Mouse (Mus musculus) lung, adult 18-20 months (tissue): ENCODE measurements at regions not wholly inside any gene's neighbourhood (a gene's known extent, or its start where the extent isn't known, plus 50 kb on each side); places are given as distances from the start of the nearest gene placed in this dataset.

Experiments
- DNase-seq, 2 experiments: peaks; one replicate each; pipeline ENCODE4 v3.0.0; 2022; ENCODE audit warnings: mixed read lengths in 2 of 2

- DNase-seq = no peak
Observed at GRCm38 (mm10) chr3:102664665-102665190, 69.6 kb upstream of the Tspan2 start.

- no peak for DNase-seq
Observed at GRCm38 (mm10) chr3:102667796-102668195, 66.5 kb upstream of the Tspan2 start.

GRCm38 (mm10) chr3:102668556-102668955, 65.8 kb upstream of the Tspan2 start:
- peak in 1 of 2 experiments; percentile 2 for DNase-seq

GRCm38 (mm10) chr3:102669951-102670350, 64.4 kb upstream of the Tspan2 start:
- DNase-seq = no peak

- DNase-seq = no peak
Observed at GRCm38 (mm10) chr3:102670557-102670956, 63.8 kb upstream of the Tspan2 start.

GRCm38 (mm10) chr3:102670972-102671371, 63.4 kb upstream of the Tspan2 start:
- DNase-seq = no peak

- DNase-seq = no peak
Observed at GRCm38 (mm10) chr3:102673506-102673905, 60.8 kb upstream of the Tspan2 start.

GRCm38 (mm10) chr3:102674068-102674467, 60.3 kb upstream of the Tspan2 start:
- no peak for DNase-seq

GRCm38 (mm10) chr3:102676946-102677534, 57.3 kb upstream of the Tspan2 start:
- peak; percentile 30 to 53 for DNase-seq

- peak; percentile 22 to 39 for DNase-seq
Observed at GRCm38 (mm10) chr3:102678516-102678915, 55.8 kb upstream of the Tspan2 start.

- no peak for DNase-seq
Observed at GRCm38 (mm10) chr3:102682424-102682823, 51.9 kb upstream of the Tspan2 start.

- no peak for DNase-seq
Observed at GRCm38 (mm10) chr3:102683541-102683940, 50.8 kb upstream of the Tspan2 start.
